Mouse (Mus musculus): ENCODE results near the gene Prh1. TPM values are rescaled to one million over a fixed set of nuclear protein-coding genes. Genes with fewer than 3 reads are reported as not detected.
"Not testable (repeated sequence)": the region's sequence is repeated elsewhere in the genome, so short reads cannot be mapped to it uniquely, and the experiment has no call there.

The Prh1 gene
- not detected in 2 replicates for total RNA-seq (2014; fragmentation: Nextera tagmentation)
- not detected in 2 replicates for total RNA-seq (2017)

DNA sequence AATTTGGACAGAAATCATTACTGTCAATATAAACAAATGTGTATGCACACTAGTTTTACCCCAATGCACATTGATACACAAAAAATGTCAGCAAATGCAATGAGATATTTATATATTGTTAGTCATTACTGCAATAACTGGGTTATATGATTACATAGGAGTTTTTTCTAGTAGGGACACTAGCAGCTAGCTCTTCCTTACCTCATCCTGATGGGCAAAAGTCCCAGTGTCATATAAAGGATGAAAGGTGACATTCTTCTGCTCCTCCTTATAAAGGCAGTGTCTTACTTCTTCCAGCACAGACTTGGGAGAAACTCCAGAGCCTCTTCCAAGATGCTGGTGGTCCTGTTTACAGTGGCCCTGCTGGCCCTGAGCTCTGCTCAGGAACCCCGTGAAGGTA is at the start of gene Prh1:
Gene Prh1 (plus strand): TSS at position 301 of the 400 bp plus-strand sequence.
- ATAC-seq (replicated peaks; ENCODE audit: low FRiP score, low TSS enrichment, poor library complexity, severe bottlenecking) = not testable (repeated sequence)

DNA sequence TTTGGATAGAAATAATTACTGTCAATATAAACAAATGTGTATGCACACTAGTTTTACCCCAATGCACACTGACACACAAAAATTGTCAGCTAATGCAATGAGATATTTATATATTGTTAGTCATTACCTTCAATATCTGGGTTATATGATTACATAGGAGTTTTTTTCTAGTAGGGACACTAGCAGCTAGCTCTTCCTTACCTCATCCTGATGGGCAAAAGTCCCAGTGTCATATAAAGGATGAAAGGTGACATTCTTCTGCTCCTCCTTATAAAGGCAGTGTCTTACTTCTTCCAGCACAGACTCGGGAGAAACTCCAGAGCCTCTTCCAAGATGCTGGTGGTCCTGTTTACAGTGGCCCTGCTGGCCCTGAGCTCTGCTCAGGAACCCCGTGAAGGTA is 26.0 kb downstream of the Prh1 start, which contains the start of gene Prp2:
Gene Prp2 (plus strand): TSS at position 301 of the 400 bp plus-strand sequence.
- ATAC-seq (replicated peaks; ENCODE audit: low FRiP score, low TSS enrichment, poor library complexity, severe bottlenecking) = not testable (repeated sequence)

Other genes with a start within 250 kb of the Prh1 start
- gene Gm8882, start 205.7 kb upstream of the Prh1 start, total RNA-seq (2014; fragmentation: Nextera tagmentation) = not detected in 2 replicates
- not detected in 2 replicates for gene Gm8882, start 205.7 kb upstream of the Prh1 start, total RNA-seq (2017)
- not detected in 2 replicates for gene Prp2, start 26.1 kb downstream of the Prh1 start, total RNA-seq (2014; fragmentation: Nextera tagmentation)
- not detected in 2 replicates for gene Prp2, start 26.1 kb downstream of the Prh1 start, total RNA-seq (2017)
- gene A630073D07Rik, start 81.7 kb downstream of the Prh1 start, total RNA-seq (2014; fragmentation: Nextera tagmentation) = not detected in 2 replicates
- not detected in 2 replicates for gene A630073D07Rik, start 81.7 kb downstream of the Prh1 start, total RNA-seq (2017)
- gene Tas2r120, start 87.1 kb downstream of the Prh1 start, total RNA-seq (2014; fragmentation: Nextera tagmentation) = not detected in 2 replicates
- not detected in 2 replicates for gene Tas2r120, start 87.1 kb downstream of the Prh1 start, total RNA-seq (2017)
- not detected in 2 replicates for gene Tas2r121, start 131.2 kb downstream of the Prh1 start, total RNA-seq (2014; fragmentation: Nextera tagmentation)
- gene Tas2r121, start 131.2 kb downstream of the Prh1 start, total RNA-seq (2017) = not detected in 2 replicates
- gene Tas2r122, start 142.1 kb downstream of the Prh1 start, total RNA-seq (2014; fragmentation: Nextera tagmentation) = not detected in 2 replicates
- not detected in 2 replicates for gene Tas2r122, start 142.1 kb downstream of the Prh1 start, total RNA-seq (2017)
- gene Tas2r115, start 168.2 kb downstream of the Prh1 start, total RNA-seq (2014; fragmentation: Nextera tagmentation) = not detected in 2 replicates
- not detected in 2 replicates for gene Tas2r115, start 168.2 kb downstream of the Prh1 start, total RNA-seq (2017)
- gene Tas2r124, start 184.9 kb downstream of the Prh1 start, total RNA-seq (2014; fragmentation: Nextera tagmentation) = not detected in 2 replicates
- not detected in 2 replicates for gene Tas2r124, start 184.9 kb downstream of the Prh1 start, total RNA-seq (2017)
- not detected in 2 replicates for gene Tas2r102, start 192.3 kb downstream of the Prh1 start, total RNA-seq (2014; fragmentation: Nextera tagmentation)
- not detected in 2 replicates for gene Tas2r102, start 192.3 kb downstream of the Prh1 start, total RNA-seq (2017)
- gene Tas2r136, start 208.4 kb downstream of the Prh1 start, total RNA-seq (2014; fragmentation: Nextera tagmentation) = not detected in 2 replicates
- not detected in 2 replicates for gene Tas2r136, start 208.4 kb downstream of the Prh1 start, total RNA-seq (2017)
- gene Tas2r117, start 233.0 kb downstream of the Prh1 start, total RNA-seq (2014; fragmentation: Nextera tagmentation) = not detected in 2 replicates
- not detected in 2 replicates for gene Tas2r117, start 233.0 kb downstream of the Prh1 start, total RNA-seq (2017)